Mouse (Mus musculus) heart, postnatal 36 days (tissue): ENCODE data around the gene Zfp777. TPM values are rescaled to one million over a fixed set of nuclear protein-coding genes. Genes with fewer than 3 reads are reported as not detected.

Experiments used
- DNase-seq, 2 experiments: peaks; one replicate each; pipeline ENCODE4 v3.0.0; 2021 to 2022
- intact Hi-C: fragments of 180-260 bp; cut with DNase I; formaldehyde crosslinking; loops from one replicate; pipeline ENCODE4 v1.15.1; 2025
- total RNA-seq, 2 experiments: library from RNA; stranded (reverse); gene quantifications; 2 replicates each; pipeline ENCODE4 v1.2.3; 2021

Zfp777 gene
- total RNA-seq: 10 to 100 TPM; 12.0 to 16.4 TPM

DNA sequence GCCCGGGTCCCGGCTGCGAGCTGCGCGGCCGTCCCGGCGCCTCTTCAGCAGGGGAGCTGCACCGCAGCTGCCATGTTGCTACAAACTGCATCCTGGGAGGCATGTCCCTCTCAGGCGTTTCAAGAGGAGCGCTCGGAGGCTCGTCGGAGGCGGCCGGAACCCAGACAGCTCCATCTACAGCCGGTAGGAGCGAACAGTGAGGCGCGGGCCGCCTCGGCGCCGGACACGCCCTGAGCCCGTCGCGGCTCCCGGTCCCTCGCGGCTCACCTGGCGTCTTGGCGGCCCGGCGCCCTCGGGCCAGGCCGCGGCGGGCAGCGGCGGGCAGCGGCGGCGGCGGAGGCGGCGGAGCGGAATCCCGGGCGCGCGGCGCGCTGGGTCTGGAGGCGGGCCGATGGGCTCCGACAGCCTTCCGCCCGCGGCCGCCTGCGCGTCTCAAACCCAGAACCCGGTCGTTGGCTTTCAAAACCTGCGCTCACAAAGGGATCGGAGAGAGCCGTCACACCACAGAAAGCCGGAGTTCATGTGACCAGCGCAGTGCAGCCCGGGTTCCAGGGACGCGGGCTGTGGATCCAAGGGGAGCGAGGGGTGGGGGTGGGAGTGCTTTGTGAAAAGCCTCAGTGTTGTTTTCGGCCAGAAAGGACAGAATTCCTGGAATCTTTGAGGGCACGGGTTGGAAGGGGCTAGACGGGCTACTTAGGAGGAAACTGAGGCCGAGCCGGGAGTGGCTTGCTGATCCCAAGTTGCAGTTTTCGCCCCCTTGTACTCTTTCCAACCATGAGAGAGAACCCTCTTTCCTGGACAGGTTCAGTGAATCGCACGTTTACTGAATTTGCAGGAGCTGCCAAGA, at the start of gene Zfp777:
Gene Zfp777 (minus strand): TSS at position 486 of the 847 bp plus-strand sequence.
- intact Hi-C loops: loop anchor here (2.0 to 5.0 kb wide), 2 partner anchors 36 to 171 kb away; partner anchors contain the start of gene Zfp282
- DNase-seq: peak; percentile 79 to 83

DNA sequence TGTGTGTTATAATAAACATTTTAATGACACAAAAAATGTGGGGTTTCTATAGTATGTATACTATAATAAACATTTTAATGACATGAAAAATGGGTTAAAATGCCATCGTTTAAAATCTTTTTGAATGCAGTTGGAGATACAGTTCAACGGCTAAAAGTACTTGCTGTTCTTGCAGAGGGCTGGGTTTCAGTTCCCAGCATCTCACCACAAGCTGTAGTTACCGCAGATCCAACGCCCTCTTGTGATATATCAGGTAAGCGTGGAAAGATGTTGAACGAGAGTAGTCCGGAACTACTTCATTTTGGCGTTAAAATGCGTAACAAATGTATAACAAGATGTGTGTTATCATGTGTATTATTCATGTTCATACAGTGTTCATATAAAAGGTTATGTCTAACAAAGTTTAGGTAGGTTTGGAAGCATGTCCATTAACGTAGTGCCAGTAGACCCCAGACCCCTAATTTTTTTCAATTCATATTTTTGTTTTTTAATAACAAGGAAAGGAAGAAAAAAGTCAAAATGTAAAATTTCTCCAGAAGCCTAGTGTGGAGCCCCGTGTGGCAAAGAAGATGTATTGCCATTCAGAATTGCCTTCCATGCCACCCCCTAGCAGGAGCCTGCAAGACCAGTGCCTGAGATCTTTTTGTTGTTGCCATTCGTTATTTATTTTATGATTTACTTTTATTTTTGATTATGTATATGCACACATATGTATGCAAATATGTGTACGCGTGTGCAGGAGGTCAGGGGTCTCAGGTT, 38.4 kb upstream of the Zfp777 start:
- DNase-seq: no peak
- intact Hi-C loops: loop anchor here (1.0 to 10.0 kb wide), 3 partner anchors 71 to 208 kb away; partner anchors contain the start of gene Zfp212

DNA sequence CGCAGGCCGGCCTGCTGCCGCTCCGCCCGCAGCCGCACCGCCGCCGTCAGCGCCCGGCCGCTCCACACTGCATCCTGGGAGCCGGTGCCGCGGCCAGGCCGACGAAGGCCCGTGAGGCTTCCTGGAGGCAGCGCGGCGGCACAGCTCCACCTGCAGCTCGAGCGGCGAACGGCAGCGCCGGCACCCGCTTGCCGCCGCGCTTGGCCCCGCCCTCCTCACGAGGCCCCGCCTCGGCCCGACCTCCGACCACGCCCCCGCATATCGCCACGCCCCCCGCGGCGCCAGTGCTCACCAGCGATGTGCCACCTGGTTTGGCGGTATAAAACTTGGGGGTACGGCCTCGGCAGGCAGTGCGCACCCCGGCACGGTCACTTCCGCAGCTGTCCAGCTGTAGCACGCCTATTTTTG, 37.8 kb upstream of the Zfp777 start, which contains the start of gene Zfp746:
Gene Zfp746 (minus strand): TSS at position 123 of the 408 bp plus-strand sequence.
- intact Hi-C loops: loop anchor here (1.0 to 10.0 kb wide), 3 partner anchors 70 to 208 kb away; partner anchors contain the start of gene Zfp212
- DNase-seq: peak; percentile 95 to 98

DNA sequence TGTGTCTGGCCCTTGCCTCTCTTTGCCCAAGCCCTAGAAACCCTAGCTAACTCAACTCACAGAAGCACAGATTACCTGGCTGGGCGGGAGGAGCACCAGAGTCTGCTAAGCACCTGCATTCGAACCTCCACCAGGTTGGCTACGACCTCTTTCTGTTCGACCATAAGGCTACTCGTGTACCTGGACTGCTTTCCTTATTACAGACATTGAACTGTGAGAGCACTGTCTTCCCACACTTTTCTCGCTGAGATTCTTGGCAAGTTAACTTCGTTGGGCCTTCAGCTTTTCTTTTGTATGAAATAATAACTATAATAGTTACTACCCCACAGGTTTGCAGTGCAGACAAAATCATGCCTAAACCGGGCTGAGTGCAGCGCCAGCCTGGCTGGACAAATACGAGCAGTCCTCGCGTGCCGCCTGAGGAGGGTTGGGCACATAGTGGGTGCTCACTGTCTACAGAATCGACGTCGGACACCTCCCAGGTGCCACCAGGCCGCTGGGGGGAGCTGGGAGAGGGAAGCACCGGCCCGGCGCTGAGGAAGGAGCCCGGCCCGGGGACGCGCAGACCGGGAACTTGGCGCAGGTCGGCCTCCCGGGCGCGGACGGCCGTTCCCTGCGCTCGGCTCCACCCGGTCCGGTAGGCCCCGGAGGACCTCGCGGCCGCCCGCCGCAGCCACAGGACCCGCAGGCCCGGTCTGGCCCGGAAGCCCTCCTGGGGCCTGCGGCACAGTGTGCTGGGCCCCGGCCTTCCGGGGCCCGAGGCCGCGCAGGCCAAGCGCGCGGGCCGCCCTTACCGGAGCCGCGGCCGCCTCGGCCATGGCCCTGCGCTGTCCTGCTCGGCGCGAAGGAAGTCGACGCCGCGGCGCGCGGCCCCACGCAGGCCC, 37.1 kb upstream of the Zfp777 start:
- peak; percentile 61 to 76 for DNase-seq

DNA sequence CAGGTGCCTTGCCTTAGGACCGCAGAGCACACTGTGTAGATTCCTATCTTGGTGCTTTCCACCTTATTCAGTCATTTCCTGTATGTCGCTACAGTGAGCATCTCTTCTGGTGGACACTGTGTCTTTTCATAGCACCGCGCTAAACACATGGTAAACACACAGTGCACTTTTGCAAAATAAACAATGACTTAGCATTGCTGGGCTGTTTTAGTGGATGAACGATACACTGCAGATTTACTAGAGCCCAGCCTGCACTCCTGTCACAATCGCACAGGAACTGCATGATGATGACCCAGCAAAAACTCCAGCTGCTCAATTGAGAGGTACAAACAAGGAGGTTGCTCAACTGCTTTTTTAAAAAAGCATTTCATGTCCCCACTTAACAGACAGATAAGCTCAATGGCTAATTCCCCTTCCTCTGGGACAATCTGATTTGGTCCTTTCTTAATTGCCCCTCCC, 35.1 kb upstream of the Zfp777 start:
- DNase-seq: no peak
- intact Hi-C loops: loop anchor here (2.0 to 10.0 kb wide), 2 partner anchors 35 to 159 kb away; partner anchors contain the start of genes Zfp212 and Zfp777

More for the DNA sequence above, 37.1 kb upstream of the Zfp777 start:
- intact Hi-C loops: loop anchor here (1.0 to 10.0 kb wide), 4 partner anchors 37 to 207 kb away; partner anchors contain the start of genes Zfp212 and Zfp777

DNA sequence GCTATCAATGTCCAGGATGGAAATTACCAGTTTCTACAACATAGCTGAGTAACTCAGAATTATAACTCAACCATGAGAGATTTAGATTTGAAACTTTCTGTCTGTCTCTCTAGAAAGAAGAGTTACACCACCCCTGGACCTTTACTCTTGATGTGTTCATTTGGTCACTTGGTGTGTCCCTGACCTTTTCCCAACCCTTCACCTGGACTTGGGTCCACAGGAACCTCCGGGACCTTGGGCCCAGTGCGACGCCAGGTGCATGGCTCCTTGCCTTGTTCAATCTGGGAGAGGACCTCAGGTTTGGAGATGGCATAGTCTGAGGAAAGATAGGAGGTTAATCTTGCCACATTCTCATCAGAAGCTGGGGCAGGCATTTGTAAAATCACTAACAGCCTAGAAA, 33.2 kb upstream of the Zfp777 start:
- intact Hi-C loops: loop anchor here (10.0 kb wide), 1 partner anchor 157 kb away; the partner anchor contains the start of gene Zfp212

DNA sequence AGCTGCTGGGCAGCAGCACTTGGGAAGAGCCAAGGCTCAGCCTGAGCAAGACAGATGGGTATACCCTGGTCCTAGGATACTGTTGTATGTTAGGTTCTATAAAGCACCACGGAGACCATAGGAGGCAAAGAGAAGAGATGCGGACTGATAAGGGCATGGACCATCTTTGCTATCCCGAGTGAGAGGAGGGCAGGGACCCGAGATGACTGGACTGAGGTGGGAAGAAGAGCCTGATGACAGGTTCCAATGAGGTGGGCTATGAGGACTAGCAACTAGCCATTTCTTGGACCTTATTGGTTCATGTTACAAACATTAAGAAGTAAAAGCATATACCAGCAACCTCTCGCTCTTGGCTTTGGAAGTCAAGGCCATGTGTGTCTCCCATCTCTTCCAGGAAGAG, 32.3 kb upstream of the Zfp777 start:
- intact Hi-C loops: loop anchor here (10.0 kb wide), 1 partner anchor 156 kb away; the partner anchor contains the start of gene Zfp212
- no peak for DNase-seq

More for the DNA sequence above, 33.2 kb upstream of the Zfp777 start:
- no peak for DNase-seq

DNA sequence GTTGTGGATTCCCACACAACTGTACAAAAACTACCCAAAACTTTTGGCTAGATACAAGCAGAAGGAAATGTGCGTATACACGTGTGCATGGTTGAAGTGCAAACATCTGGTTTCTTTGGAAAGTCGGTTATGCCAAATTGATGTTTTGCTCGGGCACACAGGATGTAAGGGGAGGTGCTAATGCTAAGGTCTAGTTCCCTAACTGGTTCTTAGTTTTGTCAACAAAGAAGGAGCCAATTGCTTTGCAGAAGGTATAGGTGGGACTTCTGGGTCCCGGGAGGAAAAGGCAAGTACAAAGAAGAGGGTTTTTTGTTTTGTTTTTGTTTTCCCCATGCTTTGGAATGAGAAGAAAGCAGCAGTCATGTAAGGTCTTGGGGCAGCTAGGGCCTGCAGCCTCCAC, 24.6 kb upstream of the Zfp777 start:
- no peak for DNase-seq

DNA sequence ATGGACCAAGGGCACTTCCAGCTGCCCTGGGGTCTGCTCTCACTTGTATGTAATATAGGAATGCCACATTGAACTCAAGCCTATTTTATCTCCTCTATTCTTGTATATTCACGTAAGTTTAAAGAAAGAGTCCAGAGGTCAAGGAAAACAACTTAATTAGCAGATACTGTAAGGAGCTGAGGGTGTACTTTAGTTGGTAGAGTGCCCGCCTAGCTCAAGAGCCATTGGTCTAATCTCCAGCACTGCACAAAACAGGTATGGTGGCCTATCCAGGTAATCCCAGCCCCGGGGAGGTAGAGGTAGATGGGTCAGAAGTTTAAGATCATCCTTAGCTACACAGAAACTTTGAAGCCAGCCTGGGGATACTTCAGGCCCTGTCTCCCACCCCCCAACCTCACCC, 18.8 kb upstream of the Zfp777 start:
- intact Hi-C loops: no loop called here
- DNase-seq: no peak

More for the DNA sequence above, 24.6 kb upstream of the Zfp777 start:
- intact Hi-C loops: no loop called here

DNA sequence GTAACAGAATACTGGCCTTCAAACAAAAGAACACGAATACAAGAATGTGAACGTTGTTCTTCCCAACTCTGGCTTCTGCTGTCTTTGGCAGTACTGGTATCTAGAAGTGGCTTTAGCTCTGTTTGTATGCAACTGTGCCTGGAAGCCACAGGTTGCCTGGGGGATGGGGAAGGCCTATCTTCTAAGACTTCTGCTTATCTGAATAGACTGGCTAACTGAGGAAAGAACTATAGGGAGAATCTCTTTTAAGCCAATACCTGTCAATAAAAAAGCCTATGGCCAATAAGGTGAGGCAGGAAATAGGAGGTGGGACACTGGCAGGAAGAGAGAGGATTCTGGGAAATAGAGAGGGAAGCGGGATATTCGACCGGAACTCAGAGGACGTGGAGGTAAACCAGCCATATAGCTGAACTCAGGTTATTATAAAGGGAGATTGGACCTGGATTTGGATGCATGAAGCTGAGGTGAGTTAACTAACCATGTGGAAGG, 16.9 kb upstream of the Zfp777 start:
- DNase-seq: no peak
- intact Hi-C loops: no loop called here

DNA sequence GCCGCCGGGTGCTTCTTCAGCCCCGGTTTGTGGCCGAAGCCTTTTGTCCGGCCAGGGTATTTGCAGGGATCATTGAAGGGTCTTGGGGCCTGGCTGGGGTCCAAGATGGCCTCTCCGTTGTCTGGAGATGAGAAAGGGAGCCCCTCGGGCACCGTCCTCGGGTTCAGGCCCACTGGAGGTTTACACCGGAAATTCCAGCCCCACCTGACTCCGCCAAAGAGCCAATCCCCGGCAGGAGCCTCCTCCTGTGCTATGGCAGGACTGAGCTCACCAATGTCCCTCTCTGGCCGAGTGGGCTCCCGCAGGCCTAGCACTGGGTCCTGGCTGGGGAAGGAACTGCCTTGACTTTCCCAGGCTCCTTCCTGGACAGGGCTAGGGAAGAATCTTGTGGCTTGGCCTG, 15.7 kb upstream of the Zfp777 start:
- intact Hi-C loops: no loop called here
- no peak for DNase-seq

DNA sequence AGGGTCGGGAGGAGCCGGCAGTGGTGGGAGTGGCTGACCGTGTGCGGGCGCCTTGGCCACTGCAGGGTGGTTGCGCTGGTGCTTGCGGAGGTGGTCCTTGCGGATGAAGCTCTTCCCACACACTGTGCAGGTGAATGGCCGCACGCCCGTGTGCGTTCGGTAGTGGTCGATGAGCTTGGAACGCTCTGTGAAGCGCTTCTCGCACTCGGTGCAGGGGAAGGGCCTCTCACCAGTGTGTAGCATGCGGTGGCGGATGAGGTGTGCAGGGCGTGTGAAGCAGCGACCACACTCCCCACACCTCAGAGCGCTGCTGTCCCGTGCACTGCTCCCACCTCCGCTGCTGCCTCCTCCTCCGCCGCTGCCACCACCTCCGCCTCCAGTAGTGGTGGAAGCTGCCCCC, 15.2 kb upstream of the Zfp777 start:
- no peak for DNase-seq
- intact Hi-C loops: no loop called here

DNA sequence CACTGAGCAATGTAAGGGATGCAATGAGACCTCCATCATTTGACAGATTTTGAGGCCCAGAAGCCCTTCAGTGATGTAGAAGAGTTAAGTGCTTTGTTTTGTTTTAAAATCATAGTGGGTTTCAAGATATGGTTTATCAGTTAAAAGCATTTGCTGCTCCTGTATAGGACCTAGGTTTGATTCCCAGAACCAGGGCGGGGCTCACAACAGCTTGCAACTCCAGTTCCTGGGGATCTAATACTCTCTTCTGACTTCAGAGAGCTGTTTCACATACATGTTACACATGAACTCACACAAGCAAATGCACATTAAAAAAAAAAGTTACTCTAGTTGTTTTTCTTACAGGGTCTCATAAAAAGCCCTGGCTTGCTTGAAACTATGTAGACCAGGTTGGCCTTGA, 12.2 kb upstream of the Zfp777 start:
- intact Hi-C loops: no loop called here
- DNase-seq: no peak

DNA sequence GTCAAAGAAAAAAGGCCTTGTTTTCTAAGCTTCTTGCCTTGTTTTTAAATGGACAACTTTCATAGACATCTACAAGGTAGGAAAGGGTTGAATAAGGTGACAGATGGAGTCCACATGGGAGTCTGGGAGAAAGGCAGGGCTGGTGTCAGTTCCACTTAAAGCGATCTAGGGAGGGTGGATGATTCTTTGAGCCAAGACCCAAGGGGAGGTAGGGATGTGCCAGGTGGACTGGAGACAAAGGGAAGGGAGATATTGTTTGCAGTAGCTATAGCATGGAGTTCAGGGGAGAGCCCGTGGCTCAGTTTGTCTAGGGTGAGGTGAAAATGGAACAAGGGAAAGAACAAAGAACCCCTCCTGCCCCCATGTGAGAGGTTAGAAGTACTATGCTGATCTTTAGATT, 11.7 kb upstream of the Zfp777 start:
- intact Hi-C loops: no loop called here
- no peak for DNase-seq

DNA sequence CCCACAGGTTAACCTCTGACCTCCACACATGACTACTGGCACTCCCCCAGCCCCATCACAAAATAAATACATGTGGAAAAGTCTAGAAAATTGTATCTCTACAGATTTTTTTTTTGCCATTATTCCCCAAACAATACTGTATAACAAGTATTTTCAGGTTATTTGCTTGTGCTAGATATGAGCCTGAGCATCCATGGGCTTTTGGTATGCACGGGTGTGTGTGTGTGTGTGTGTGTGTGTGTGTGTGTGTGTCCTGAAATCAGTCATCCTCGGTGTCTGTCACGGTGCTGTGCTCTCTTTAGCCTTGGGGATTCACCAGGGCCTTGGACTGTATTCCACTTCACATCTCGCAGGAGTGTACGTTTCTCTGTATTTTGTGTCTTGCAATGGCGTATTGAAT, 3.4 kb upstream of the Zfp777 start:
- intact Hi-C loops: no loop called here
- DNase-seq: no peak

DNA sequence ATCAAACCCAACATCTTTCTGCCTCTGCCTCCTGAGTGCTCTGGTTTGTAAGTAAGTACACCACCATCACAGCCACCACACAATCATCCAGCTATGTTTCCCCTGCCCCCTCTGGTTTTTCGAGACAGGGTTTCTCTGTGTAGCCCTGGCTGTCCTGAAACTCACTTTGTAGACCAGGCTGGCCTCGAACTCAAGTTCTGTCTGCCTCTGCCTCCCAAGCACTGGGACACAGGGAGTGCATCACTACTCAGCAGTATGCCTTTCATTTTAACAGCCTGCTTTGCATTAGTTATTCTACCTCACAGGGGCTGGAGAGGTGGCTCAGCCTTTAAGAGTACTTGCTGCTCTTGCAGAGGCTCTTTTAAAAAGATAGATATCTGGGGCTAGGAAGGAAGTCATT, 3.0 kb upstream of the Zfp777 start:
- intact Hi-C loops: no loop called here
- no peak for DNase-seq

DNA sequence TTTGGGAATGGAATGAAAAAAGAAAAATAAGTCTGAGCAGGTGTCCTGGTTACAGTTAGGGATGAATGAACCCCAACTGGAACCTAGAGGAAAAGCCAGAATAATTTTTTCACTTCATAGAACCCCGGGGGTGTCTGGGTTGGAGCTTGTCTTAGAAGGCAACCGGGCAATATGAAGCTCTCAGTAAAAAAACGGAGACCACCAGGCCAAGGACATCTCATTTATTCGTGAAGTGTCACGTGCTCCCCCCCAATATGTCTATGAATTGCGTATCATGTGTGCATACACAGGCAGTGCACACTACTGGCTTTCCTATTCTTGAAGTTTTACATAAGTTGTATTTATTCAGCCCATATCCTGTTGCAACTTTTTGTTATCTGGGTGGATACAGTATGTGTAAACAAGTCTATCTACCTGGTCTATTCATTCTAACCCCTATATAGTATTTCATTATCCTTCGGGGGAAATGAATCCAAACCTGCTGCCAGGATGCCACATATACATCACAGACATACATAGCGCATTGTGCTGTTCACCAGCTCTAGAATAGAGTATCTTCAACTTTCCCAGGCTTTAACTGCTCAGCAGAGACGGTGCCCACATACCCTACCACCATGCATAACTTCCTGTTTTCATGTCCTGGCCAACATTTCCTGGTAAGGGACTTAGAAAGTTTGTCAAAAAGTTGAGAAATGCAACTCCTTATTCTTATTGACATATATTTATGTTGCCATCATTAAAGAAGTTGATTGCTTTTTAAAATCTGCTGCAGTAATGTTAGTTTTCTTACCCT, 758 bp upstream of the Zfp777 start:
- intact Hi-C loops: loop anchor here (2.0 to 5.0 kb wide), 2 partner anchors 35 to 172 kb away; partner anchors contain the start of gene Zfp282
- no peak for DNase-seq

DNA sequence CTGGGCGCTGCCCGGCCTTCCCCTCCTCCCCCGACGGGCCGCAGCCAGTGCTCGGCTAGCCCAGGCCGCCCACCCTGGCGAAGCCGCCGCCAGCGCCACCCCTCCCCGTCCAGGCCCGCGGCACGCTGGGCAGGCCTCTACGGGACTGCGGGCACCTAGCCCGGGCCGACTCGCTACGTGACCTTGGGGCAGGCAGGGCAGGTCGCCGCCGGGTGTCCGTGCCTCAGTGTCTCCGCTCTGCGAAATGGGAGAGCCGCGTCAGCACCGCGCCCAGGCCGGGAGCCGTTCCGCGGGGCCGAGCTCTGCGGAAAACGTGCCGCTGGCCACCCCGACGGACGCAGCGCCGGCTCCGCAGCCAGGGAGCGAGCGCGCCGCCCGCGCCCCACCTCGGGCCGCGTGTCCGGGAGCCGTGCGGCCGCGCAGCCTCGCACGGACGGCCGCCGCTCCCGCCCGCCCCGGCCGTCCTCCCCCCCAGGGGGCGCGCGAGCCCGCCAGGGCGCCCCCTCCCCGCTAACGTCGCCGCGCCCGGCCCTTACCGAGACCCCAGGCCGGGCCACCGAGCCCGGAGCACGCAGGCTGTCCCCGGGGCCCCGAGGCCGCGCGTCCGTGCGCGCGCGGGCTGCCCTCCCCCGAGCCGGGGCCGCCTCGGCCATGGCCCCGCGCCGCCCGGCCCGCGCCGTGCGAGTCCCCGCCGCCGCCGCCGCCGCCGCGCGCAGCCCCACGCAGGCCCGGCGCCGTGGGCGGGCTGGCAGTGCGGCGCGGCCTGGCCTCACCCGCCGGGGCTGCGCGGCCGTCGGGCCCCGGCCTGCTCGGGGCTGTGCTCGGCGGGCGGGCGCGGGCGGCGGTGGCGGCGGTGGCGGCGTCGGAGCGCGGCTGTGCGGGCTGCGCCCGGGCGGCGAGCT, 1.0 kb downstream of the Zfp777 start:
- intact Hi-C loops: loop anchor here (2.0 to 5.0 kb wide), 2 partner anchors 37 to 170 kb away; partner anchors contain the start of gene Zfp282
- DNase-seq: peak; percentile 28 to 55
